Mouse (Mus musculus) spleen, adult 2 months (tissue): ENCODE results near the gene Nxn.

Experiments used
- CTCF ChIP-seq: fragments of 200-500 bp; IDR thresholded peaks from 2 replicates; pipeline ENCODE4 v1.5.1; 2011; ENCODE audit warnings: mild to moderate bottlenecking, inconsistent platforms; ENCODE audit not compliant: insufficient read depth, insufficient read length, insufficient replicate concordance; ENCODE audit errors: extremely low read depth
- POLR2A ChIP-seq: fragments of 200-500 bp; IDR thresholded peaks from 2 replicates; pipeline ENCODE4 v1.6.1; 2011; ENCODE audit warnings: low read depth, low read length, inconsistent platforms

- no peak for TF ChIP-seq CTCF
- TF ChIP-seq POLR2A: no peak
Measured at GRCm38 (mm10) chr11:76328084-76328483, 70.9 kb downstream of the Nxn start.
